Mouse (Mus musculus) liver, embryonic 15.5 days (tissue): ENCODE measurements at regions not wholly inside any gene's neighbourhood (a gene's known extent, or its start where the extent isn't known, plus 50 kb on each side); places are given as distances from the start of the nearest gene placed in this dataset.

Source experiments
- ATAC-seq: fragments of 200-750 bp; cut with Nextera tagmentation; 2 replicates; pipeline ENCODE4 v1.8.0; 2017; ENCODE audit warnings: moderate number of reproducible peaks, mild to moderate bottlenecking, moderate library complexity; ENCODE audit not compliant: insufficient read depth
- H3K27ac ChIP-seq: fragments of 300-500 bp; sonication (generic); replicated peaks from 2 replicates; pipeline ENCODE4 v1.5.1; 2015; ENCODE audit warnings: mild to moderate bottlenecking, inconsistent platforms
- H3K27me3 ChIP-seq: fragments of 300-500 bp; sonication (generic); 2 replicates; pipeline ENCODE4 v1.6.1; 2015; ENCODE audit warnings: mild to moderate bottlenecking, inconsistent platforms
- H3K36me3 ChIP-seq: fragments of 300-500 bp; sonication (generic); replicated peaks from 2 replicates; pipeline ENCODE4 v1.6.1; 2015; ENCODE audit warnings: moderate library complexity, mild to moderate bottlenecking, inconsistent platforms
- H3K4me1 ChIP-seq: fragments of 300-500 bp; sonication (generic); replicated peaks from 2 replicates; pipeline ENCODE4 v1.6.1; 2015; ENCODE audit warnings: inconsistent platforms
- H3K4me2 ChIP-seq: fragments of 300-500 bp; sonication (generic); 2 replicates; pipeline ENCODE4 v1.6.1; 2015; ENCODE audit warnings: moderate library complexity, mild to moderate bottlenecking, inconsistent platforms
- H3K4me3 ChIP-seq: fragments of 300-500 bp; sonication (generic); replicated peaks from 2 replicates; pipeline ENCODE4 v1.5.1; 2015; ENCODE audit warnings: mild to moderate bottlenecking, inconsistent platforms
- H3K9ac ChIP-seq: fragments of 300-500 bp; sonication (generic); 2 replicates; pipeline ENCODE4 v1.6.1; 2015; ENCODE audit warnings: moderate library complexity, mild to moderate bottlenecking, inconsistent platforms
- H3K9me3 ChIP-seq: fragments of 300-500 bp; sonication (generic); replicated peaks from 2 replicates; pipeline ENCODE4 v1.6.1; 2016; ENCODE audit warnings: inconsistent platforms
- WGBS: fragments of 180-500 bp; shearing (Covaris S2); methylation state at CpG from one replicate; pipeline ENCODE4 v1.1.7; 2015; ENCODE audit warnings: mixed read lengths; ENCODE audit not compliant: insufficient replicate concordance; 5-methylcytosine and 5-hydroxymethylcytosine counted together

GRCm38 (mm10) chr17:83077737-83078600, 137.1 kb upstream of the Pkdcc start:
- Histone ChIP-seq H3K4me1 (no peaks in the 10 kb centered on the region), H3K4me2 (no peak overlapping the region), H3K4me3 (no peak overlapping the region), H3K27ac (no peak overlapping the region), H3K27me3 (no peaks in the 10 kb centered on the region), H3K36me3 (no peaks in the 10 kb centered on the region), H3K9me3 (no peaks in the 10 kb centered on the region), H3K9ac (no peak overlapping the region)
- WGBS: 34% methylated on average over 17 of the region's 17 CpGs
- no peak for ATAC-seq

DNA sequence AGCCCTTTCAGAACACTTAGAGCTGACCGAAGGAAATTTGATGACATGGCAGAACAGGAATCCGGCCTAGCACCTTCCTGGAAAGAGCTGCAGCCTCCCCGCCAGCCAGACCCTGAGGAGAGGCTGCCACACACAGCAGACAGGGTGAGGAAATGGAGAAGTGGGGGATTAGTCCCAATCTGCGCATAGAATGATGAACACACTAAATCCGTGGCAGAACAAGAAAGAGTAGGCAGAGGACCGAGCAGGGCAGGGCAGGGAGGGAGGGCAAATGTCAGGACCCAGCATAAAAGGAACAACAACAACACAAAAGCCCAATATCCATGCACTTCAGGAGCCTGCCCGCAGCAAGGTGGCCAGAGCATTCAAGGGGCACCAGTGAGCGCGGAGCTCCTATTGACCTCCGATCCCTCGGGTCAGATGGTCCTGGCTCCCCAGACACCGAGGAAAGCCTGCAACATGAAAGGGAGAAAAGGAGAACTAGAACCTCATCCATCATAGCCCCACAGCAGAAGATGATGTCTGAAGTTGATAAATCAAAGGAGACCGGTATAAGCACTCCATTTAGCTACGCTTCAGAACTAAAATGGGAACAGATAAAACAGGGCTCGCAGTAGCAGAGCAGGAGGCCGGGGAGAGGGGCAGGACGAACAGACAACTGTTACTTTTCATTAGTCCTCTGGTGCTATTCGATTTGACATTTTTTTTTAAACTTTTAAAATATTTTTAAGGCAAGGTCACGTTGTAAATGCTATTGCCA, 136.3 kb upstream of the Pkdcc start:
- Histone ChIP-seq H3K9me3 (no peaks in the 10 kb centered on the region), H3K9ac (no peak overlapping the region), H3K27me3 (no peaks in the 10 kb centered on the region), H3K4me1 (no peaks in the 10 kb centered on the region), H3K4me2 (no peak overlapping the region), H3K4me3 (no peak overlapping the region), H3K36me3 (no peaks in the 10 kb centered on the region), H3K27ac (no peak overlapping the region)
- no peak for ATAC-seq
- WGBS: 27% methylated on average over 19 of the region's 19 CpGs

DNA sequence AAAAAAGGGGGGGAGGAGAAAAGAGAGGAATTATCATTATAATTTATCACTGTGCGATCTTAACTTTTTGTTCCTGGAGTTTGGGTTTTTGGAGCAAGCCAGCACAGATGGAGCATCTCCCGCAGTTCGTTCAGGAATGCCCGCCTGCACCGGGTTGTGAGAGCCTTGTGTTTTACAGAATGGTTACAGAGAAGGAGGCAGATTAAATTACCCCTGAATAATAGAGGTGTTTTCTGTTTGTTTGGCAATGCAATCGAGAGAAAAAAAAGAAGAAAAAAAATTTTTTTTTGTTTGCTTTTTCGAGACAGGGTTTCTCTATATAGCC, 135.8 kb upstream of the Pkdcc start:
- Histone ChIP-seq H3K9me3 (no peaks in the 10 kb centered on the region), H3K4me1 (no peaks in the 10 kb centered on the region), H3K27ac (no peak overlapping the region), H3K4me2 (no peak overlapping the region), H3K36me3 (no peaks in the 10 kb centered on the region), H3K4me3 (no peak overlapping the region), H3K9ac (no peak overlapping the region), H3K27me3 (no peaks in the 10 kb centered on the region)
- WGBS: 72% methylated on average over 7 of the region's 7 CpGs
- no peak for ATAC-seq

- no peak overlapping the region for H3K9ac ChIP-seq
- no peaks in the 10 kb centered on the region for H3K4me1 ChIP-seq
- H3K9me3 ChIP-seq: 0 out of 2 replicates have a peak, but pooled peaks cover 1% of the 10 kb centered on the region
- no peak for ATAC-seq
- no peaks in the 10 kb centered on the region for H3K27me3 ChIP-seq
- H3K4me2 ChIP-seq: no peak overlapping the region
- 23% methylated on average over 8 of the region's 8 CpGs for WGBS
- H3K27ac ChIP-seq: no peak overlapping the region
- H3K4me3 ChIP-seq: no peak overlapping the region
- H3K36me3 ChIP-seq: no peaks in the 10 kb centered on the region
Observed at GRCm38 (mm10) chr17:83081729-83082128, 133.4 kb upstream of the Pkdcc start.

- Histone ChIP-seq H3K4me1 (no peaks in the 10 kb centered on the region), H3K27me3 (no peaks in the 10 kb centered on the region), H3K27ac (no peak overlapping the region), H3K36me3 (no peaks in the 10 kb centered on the region), H3K9ac (no peak overlapping the region), H3K4me2 (no peak overlapping the region), H3K9me3 (0 out of 2 replicates have a peak, but pooled peaks cover 2% of the 10 kb centered on the region), H3K4me3 (no peak overlapping the region)
- 47% methylated on average over 3 of the region's 3 CpGs for WGBS
- no peak for ATAC-seq
Observed at GRCm38 (mm10) chr17:83083521-83083920, 131.6 kb upstream of the Pkdcc start.

DNA sequence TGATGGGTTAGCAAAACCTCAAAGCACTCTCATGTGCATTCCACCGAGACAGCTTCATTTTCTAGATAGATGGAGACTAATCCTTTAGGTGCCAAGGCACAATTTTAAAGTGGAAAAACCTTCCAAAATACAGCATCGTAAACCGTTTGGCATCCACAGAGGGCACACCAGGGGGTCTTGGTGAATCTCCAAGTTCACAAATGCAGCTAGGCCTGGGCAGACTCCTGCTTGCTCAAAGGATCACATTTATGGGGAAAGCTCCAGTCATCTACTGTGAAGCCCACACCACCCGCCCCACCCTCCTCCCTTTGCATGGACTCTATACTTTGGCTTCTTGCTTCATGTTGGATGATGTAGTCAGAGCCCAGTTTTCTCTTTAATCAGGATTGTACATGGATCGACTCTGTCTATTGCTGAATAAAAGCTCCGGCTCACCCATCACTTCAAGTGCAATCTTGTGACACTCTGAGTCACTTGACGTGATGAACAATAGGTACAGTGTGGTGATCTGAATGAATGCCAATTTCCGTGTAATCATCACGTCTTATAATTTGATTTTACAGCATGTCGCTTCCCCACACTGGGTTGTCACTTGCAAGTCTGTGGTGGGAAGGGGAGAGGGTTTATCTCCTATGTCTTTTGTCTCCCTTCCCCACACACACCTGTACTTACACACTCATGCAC, 129.2 kb upstream of the Pkdcc start:
- WGBS: 73% methylated on average over 10 of the region's 10 CpGs
- Histone ChIP-seq H3K9me3 (0 out of 2 replicates have a peak, but pooled peaks cover 2% of the 10 kb centered on the region), H3K36me3 (no peaks in the 10 kb centered on the region), H3K4me1 (no peaks in the 10 kb centered on the region), H3K9ac (no peak overlapping the region), H3K27ac (no peak overlapping the region), H3K4me3 (no peak overlapping the region), H3K4me2 (no peak overlapping the region), H3K27me3 (no peaks in the 10 kb centered on the region)
- no peak for ATAC-seq

DNA sequence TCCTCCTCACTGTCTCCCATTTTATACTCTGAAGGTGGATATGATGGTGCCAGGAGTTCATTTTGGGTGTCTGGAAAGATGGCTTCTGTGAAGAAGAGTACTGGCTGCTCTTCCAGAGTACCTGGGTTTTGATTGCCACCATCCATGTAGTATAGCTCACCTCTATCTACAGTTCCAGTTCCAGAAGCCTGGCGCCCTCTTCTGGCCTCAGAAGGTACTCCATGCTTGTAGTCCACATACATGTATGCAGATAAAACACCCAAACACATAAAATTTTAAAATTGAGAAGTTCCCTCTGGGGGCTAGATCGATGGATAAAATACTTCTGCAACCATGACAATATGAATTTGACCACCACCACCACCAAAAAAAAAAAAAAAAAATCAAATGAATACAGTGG, 128.4 kb upstream of the Pkdcc start:
- no peak for ATAC-seq
- Histone ChIP-seq H3K4me1 (no peaks in the 10 kb centered on the region), H3K4me3 (no peak overlapping the region), H3K27ac (no peak overlapping the region), H3K4me2 (no peak overlapping the region), H3K27me3 (no peaks in the 10 kb centered on the region), H3K9me3 (0 out of 2 replicates have a peak, but pooled peaks cover 2% of the 10 kb centered on the region), H3K36me3 (no peaks in the 10 kb centered on the region), H3K9ac (no peak overlapping the region)
- WGBS: 53% methylated on average over 2 of the region's 2 CpGs

GRCm38 (mm10) chr17:83088471-83088870, 126.6 kb upstream of the Pkdcc start:
- H3K9ac ChIP-seq: no peak overlapping the region
- H3K27ac ChIP-seq: no peak overlapping the region
- ATAC-seq: no peak
- H3K4me3 ChIP-seq: no peak overlapping the region
- WGBS: 56% methylated on average over 2 of the region's 2 CpGs
- no peaks in the 10 kb centered on the region for H3K27me3 ChIP-seq
- no peaks in the 10 kb centered on the region for H3K4me1 ChIP-seq
- no peaks in the 10 kb centered on the region for H3K36me3 ChIP-seq
- H3K9me3 ChIP-seq: 0 out of 2 replicates have a peak, but pooled peaks cover 2% of the 10 kb centered on the region
- H3K4me2 ChIP-seq: no peak overlapping the region

DNA sequence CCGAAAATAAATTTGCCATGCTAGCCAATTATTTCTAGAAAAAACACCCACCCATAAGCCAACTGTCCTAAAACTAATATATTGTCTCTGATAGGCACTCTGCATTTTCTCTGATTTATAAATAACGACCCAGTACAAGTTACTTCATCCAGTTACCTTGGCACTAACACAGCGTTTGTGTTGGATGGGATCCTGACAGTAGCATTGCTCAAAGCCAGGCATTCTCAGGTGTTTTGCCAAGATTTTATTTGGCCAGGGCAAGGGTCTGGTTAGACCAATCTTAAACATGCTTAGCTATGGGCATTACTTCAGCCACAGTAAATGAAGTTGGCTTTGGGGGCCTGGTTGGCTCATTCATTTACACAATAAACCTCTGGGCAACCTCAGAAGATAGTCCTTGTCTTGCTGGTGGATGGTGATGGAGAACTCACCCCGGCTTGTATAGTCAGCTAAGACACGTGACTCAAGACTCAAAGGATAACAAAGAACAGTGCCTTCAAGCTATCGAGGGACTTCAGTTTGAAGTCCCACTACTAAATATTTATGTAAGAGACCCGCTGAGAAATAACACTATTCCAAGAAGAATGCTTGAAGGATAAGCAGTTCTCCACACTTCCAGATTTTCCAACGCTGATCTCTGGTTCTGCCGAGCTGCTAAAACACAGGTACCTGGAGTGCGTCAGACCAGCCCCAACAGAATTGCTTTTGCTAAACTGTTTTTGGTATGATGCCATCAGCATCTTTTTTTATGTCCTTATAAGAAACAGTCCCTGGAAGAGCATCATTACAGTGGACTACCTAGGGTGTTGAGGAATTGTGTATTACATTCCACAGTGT, 125.0 kb upstream of the Pkdcc start:
- no peak overlapping the region for H3K4me3 ChIP-seq
- WGBS: 61% methylated on average over 10 of the region's 10 CpGs
- H3K36me3 ChIP-seq: no peaks in the 10 kb centered on the region
- no peak overlapping the region for H3K4me2 ChIP-seq
- no peaks in the 10 kb centered on the region for H3K4me1 ChIP-seq
- no peak overlapping the region for H3K9ac ChIP-seq
- no peak for ATAC-seq
- H3K27me3 ChIP-seq: no peaks in the 10 kb centered on the region
- 0 out of 2 replicates have a peak, but pooled peaks cover 2% of the 10 kb centered on the region for H3K9me3 ChIP-seq
- H3K27ac ChIP-seq: no peak overlapping the region

GRCm38 (mm10) chr17:83093862-83094261, 121.2 kb upstream of the Pkdcc start:
- Histone ChIP-seq H3K27ac (no peak overlapping the region), H3K27me3 (no peaks in the 10 kb centered on the region), H3K36me3 (no peaks in the 10 kb centered on the region), H3K4me1 (no peaks in the 10 kb centered on the region), H3K4me3 (no peak overlapping the region), H3K4me2 (no peak overlapping the region), H3K9me3 (no peaks in the 10 kb centered on the region), H3K9ac (no peak overlapping the region)
- WGBS: 48% methylated on average over 5 of the region's 5 CpGs
- no peak for ATAC-seq
